Mouse (Mus musculus) lung, postnatal 4 days (tissue): Measurements from ENCODE around the gene Cdhr1.

Experiments
- DNase-seq, 2 experiments: peaks; one replicate each; pipeline ENCODE4 v3.0.0; 2021

Cdhr1 gene

GRCm38 (mm10) chr14:37067629-37068028, 30.5 kb downstream of the Cdhr1 start, which contains the start of gene Lrit2:
Lrit2 (plus strand) TSS chr14:37067929.
- DNase-seq: no peak

DNA sequence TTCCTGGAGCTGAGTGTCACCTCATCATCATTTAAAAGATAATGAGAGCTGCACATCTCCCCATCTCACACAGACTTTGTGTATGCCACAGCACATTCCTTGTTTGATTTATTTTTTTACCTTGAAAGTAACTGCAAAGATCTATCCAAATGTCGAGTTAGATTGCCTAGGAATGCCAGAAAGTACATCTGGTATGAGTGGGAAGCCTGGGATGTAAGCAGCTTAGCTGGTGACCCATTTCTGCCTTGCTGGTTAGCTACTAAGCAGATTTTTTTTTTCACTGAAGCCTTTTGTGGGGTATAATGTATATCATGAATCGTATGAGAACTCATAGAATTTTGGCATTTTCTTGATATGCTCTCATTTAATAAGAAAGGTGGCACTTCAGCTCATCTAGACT, 31.5 kb downstream of the Cdhr1 start:
- DNase-seq: no peak

- no peak for DNase-seq
These were observed 33.3 kb downstream of the Cdhr1 start for GRCm38 (mm10) chr14:37064849-37065248.

GRCm38 (mm10) chr14:37048914-37049410, 49.2 kb downstream of the Cdhr1 start, which contains the start of gene Rgr:
Rgr (minus strand) TSS chr14:37048964.
- DNase-seq: no peak

DNA sequence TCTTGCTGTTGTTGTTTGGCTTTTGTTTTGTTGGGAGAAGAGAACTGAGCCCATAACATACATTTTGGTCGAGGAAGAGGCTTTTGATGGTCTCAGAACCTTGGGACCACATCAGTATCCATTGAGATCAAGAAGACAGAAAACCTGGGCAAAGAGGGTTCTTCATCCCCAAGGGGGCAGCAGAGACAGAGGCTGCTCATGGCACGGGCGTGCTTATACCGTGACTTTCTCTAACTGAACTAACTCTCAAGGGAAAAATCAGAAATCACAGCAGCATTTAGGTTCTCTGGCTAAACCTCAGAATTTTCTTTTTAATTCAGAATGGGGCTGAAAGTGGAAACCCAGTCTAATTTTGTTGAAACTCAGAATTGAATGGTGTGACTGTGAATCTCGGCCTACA, 63.7 kb downstream of the Cdhr1 start:
- no peak for DNase-seq

DNA sequence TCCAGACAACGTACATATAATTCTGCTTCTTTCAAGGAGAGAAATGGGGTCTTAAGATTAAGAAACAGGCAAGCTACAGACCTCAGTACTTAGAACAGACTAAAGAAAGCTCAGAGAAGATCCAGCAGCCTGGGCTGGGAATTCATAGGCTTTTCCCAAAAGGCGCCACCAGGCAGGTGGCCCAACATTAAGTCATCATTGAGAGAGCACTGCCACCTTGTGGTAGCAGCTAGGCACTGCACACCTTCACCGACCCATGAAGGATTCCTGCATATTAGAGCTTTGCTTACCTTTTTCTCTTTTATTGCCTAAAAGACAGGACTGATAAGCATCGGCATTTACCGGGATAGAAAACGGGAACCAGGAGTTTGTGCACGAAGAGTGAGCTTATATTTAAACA, 64.9 kb downstream of the Cdhr1 start:
- DNase-seq: peak; percentile 49 to 67

DNA sequence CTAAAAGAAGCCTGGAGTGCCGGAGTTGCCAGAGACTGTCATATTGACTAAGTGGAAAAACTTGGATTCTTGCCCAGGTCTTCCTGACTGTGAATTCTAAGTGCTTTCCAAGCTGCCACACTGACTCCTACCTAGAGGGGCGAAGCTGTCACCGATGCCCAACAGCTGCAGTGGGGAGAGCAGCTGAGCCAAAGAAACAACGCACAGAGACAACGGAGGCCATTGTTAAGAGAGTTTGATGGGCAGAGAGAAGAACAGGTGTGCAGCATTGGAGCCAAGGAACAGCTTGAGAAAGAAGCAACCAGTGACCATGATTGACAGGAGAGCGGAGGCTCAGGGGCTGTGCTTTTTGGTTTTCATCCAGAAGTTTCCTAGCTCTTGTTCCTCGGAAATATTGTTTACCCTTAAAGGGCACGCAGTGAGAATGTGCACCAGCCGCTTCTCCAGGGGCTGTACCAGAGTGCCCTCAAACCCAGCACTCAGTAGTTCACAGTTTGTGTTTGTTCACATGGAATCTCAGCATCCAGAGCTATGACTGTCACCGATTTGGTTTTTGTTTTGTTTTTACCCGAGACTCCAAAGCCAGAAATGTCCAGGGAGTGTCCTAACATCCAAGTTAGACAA, 65.6 kb downstream of the Cdhr1 start:
- no peak for DNase-seq

- no peak for DNase-seq
These were observed 69.6 kb downstream of the Cdhr1 start for GRCm38 (mm10) chr14:37028555-37028954.

DNA sequence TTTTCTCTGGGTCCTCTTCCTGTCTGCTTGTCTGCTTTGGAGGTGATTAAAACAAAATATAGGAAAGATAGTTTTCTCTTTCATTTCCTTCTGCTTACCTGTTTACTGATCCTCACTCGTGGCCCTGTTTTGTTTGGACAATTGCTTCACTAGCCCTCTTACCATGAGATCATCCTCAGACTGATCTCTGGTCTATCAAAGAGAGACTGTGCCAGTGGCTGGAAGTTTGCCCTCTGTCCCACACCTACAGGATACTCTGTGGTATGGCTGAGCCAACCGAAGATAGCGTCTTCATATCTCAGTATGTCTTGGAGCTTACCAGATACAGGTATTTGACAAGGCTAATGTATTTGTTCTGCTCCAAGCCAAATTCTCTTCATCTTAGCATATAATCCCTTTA, 70.2 kb downstream of the Cdhr1 start:
- no peak for DNase-seq
